Mouse (Mus musculus): ENCODE results near the gene Ms4a6d.
"Not testable (repeated sequence)": the region's sequence is repeated elsewhere in the genome, so short reads cannot be mapped to it uniquely, and the experiment has no call there.

Gene Ms4a6d

DNA sequence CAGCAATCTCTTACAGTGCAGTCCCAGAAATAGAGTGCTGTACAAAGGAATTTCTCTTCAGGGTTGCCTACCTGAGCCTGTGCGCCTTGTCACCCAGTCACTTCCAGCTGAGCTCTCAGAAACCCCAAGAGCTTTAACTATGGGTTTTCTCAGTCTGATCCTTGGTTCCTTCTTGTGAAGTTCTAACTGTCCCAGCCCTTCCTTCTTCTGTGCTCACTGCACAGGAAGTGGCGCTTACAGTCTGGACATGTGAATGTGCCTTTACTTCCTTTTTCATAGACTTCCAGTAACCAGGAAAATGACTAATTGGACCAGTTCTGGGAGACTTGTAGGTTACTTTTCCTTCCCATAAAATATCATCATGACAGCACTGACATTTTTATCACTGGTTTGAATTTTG is at the start of gene Ms4a6d:
Gene Ms4a6d (minus strand): TSS at position 247 of the 400 bp plus-strand sequence.
- no peak for DNase-seq

DNA sequence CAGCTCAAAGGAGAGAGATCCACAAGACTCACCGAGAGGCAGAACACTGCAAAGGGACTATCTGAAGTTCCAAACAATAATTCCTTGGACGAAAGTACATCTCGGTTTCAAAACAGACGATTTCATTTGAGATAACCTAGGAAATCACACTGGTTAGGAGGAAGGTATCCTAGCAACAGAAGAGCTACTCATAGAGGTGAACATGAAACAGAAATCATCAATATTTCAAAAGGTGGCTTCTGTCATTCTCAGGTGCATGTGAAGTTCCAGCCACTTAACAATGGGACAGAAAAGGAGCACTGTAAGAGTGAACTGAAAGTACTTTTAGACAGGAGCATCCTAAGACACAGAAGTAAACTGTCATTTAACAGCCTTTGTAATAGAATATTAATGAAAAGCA is 44.9 kb upstream of the Ms4a6d start:
- no peak for DNase-seq

DNA sequence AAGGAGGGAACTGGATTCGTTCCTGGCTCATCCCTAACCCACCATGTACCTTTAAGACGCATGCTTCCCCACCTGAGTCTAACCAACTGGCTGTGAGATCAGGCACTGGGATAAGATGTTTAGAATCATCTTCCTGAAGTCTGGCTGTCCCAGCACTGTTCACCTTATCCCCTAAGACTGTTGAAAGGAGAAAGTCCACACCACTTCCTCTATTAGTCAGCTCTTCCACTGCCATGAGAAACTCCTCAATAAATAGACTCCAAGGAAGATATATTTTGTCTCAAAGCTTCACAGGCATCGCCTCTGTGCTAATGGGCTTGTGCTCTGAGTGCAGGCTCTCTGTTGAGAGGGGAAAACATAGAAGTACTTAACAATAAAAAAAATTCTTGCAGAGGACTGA is 41.5 kb upstream of the Ms4a6d start:
- DNase-seq, result no peak

DNA sequence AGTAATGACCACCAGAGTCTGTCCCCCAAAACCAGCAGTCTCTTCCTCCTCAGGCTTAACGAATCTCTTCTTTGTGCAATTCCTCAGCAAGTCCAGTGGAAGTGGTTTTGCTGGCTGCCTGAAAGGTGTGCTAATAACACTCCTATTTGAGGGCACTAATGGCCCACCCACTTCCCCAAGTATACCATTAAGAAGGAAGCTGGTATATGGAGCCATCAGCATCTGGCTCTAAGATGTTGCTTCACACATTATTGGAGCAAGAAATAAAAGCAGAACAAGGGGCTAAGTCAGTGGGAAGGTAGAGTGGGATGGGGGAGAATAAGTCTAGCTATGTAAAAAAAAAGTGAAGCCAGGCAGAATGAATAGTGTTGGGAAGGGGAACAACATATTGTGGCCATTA is 36.1 kb upstream of the Ms4a6d start, which contains the start of gene Ms4a3:
Gene Ms4a3 (minus strand): TSS at position 120 of the 400 bp plus-strand sequence.
- no peak for DNase-seq

DNA sequence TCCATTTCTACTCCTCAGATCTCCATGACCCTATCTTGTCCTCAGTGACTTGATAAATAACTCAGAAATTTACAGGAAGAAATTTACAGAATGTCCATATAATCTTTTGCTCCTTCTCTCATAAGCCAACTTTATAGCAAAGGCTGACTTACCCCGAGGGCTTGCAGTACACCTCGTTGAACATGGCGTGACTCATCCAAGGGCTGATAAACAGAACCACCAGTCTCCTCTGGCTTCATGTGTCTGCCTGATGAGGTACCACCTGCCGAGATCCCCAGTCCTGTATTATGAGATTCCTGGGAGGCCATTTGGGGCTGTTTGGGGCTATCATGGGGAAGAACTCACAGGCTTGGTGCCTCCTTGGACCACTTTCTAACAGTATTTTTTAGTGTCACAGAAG is 34.4 kb upstream of the Ms4a6d start:
- DNase-seq, result no peak

DNA sequence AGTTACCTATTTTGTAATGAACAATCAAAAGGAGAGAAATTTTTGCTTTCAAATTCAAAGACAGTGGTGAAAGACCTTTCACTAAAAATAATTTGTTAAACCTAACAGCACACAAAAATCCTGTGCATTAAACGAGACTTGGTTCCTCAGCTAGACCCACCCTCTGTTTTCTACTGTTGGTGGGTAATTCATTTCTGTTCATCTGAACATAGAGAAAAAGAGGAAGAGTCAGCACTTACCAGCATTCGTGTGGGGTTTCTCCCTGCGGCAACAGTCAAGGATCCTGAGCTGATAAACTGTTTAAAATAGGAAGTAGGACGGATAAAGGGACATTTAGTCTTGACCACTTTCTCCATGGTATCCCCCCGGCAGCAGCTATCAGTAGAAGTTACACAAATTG is 30.9 kb upstream of the Ms4a6d start:
- DNase-seq, result no peak

DNA sequence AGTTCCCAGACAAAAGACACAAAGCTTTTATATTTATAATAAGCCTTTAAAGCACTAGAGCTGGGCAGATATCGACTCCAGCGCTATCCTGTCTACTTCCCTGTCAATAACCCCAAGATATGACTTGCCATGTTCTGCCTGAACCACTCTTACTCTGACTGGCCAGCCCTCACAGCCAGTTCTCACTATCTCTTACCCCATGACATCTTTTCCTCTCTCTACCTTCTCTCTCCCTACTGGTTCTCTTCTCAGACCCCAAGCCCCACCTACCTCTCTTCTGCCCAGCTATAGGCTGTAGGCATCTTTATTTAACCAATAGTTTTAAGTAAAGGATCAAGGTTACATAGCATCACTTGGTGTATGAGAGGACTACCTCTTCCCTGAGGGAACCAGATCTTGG is 29.7 kb upstream of the Ms4a6d start:
- no peak for DNase-seq

DNA sequence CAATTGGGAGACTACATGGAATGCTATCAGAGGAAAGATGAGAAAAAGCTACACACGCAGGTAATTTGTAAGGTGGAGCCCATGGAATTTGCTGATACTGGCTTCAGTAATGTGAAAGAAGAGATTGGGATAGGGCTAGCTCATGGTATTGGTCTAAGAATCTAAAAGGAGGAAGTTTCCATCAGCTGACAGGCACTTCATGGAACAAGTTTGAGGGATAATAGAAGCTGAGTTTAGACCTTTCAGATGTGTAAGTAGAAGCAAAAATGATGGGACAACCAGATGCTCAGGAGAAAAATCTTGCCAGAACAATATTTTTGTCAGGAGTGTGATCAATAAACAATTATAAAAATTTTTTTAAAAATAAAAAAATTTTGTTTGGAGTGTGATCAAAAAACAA is 29.1 kb upstream of the Ms4a6d start:
- DNase-seq, result no peak

DNA sequence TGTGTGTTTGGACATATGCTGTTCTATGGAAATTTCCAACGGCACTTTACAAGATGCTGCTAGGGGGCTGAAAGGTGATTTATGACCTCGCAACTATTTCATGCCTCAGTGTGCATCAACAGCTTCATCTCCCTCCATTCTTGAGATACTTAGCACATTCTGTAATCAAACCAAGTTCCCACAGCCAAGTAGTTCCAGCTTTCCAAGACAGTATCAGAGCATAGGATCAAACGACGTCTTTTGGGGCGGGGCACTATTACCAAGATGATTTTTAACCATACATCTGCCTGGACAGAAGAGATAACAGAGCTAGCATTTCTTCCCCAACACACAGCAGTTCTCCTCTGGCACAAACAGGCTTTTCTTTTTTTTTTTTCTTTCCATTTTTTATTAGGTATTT is 20.6 kb upstream of the Ms4a6d start:
- no peak for DNase-seq

DNA sequence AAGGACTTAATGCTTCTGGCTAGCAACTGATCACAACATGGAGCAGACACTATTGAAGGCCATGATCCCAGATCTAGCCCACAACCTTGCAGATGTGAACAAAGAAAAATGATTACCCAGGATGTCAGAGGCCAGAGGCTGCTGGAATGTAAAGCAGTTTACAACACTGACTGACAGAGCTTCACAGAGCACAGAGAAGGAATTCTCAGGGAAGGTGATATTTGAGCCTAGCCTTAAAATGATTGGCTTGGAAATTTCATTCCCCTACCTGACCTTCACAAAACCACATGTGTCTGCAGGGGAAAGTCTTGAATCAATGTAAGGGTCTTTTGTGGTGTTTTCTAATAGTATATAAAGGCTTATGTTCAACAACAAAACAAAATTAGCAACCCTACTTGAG is 20.2 kb upstream of the Ms4a6d start:
- no peak for DNase-seq

DNA sequence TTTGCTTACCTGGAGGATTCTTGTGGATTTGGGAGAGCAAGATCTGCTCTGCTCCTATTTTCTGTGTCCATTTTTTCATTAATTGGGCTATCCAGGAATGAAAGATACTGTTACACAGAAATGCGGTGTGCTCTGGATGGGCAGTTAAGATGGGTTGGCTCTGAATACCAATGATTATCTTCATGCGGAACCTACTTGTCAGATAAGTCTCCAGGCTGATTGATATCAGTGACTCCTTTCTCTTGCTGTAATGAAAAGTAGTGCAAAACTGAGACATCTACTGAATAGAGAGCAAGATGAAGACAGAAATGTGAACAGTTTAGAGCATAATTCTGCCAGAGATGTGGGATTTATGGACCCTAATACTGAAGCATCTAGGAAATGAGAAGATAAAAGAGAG is 18.9 kb upstream of the Ms4a6d start, which contains the start of gene Ms4a2:
Gene Ms4a2 (minus strand): TSS at position 169 of the 400 bp plus-strand sequence.
- DNase-seq, result no peak

DNA sequence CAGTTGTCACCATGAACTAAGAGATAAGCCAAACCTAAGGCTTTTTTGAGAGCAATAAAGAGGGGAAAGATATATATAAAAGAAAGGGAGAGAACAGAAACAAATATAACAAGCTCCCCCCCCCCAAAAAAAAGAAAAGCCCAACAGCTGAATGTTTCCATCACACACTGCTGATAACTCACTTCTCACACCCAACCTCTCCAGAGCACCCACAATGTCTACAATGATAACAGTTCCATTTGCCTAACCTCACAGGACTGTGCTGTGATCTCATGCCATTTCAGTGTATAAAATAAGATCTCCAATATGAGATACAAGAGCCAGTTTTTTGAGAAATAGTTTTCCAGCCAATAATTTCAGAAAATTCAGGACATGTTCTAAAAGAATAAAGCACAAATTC is 13.3 kb upstream of the Ms4a6d start:
- no peak for DNase-seq

DNA sequence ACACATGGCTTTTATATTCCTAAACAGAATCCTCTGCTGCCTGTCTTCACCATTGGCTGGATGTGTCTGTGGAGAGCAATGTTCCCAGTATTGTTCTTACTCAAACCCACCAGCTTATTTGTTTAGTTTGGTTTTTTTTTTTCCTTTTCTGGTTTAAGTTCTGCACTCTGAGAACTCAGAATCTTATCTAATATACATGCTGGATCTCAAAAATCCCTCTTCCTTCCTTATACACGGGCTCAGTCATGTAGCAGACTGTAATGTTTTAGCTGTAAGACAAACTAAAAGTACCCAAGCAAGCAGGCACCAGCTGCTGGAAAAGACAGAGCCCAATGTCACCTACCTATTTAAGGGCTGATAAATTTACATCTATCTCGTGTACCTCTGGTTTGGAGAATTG is 10.2 kb upstream of the Ms4a6d start:
- DNase-seq, result no peak

DNA sequence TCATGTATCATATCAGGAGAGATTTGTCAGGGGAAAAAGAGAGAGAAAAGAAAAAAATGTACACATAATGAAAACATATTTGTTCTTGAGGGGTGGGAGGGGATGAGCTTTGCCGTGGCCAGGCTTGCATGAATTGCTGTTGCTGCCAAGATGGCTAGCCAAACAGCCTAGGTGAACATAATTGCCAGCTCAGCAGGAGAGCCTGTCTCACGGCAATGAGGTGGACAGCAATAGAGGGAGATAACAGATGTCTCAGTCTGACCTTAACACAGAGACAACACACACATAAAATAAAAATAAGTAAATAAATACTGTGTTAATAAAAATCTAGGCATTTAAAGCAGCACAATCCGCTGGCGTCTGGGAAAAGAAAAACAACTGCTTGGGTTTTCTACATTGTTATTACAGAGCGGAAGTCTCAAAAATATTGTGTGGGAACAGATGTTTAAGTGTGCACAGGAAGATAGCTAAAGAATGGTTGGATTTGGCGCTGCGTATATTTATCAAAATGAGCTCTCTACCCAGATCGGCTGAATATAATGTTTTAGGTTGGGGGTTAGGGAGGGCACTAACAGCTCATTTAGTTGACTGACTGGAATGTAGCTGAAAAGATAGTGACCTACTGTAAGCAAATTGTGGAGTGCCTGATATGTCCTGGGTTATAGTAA is 9.3 kb upstream of the Ms4a6d start:
- no peak for DNase-seq

DNA sequence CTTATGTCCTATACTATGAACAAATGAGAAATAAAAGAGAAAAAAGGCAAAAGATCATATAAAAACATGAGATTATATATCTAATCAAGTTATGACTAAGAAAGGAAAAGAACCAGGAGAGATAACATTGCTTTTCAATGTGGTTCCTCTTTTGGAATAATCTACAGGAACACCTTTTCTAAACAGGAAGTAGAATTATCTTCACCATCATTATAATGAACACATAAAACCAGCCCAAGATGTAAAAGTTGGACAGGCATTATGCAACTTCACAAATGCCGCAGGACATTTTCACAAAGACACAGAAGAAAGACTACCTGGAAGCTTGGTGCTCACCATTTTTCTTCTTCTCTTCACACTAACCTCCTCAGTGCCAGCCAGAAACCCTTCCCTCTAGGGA is 8.4 kb upstream of the Ms4a6d start:
- DNase-seq, result no peak

DNA sequence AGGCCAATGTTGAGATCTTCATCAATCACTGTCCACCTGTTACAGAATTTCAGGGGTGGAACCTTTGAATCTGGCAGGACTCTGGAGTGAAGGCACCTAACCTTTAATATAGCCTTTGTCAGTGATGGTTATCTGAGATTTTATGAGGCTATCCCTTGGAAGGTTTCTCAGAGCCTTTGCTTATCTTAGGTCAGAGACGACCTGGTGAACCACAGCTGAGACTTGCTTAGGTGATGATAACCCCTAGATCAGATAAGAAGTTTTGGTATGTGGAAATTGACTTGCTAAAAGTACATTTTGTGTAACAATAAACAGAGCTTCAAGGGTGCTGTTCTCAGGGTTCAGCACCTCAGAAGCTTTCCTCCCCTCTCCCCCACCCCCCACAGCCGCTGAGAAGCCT is 7.6 kb upstream of the Ms4a6d start:
- no peak for DNase-seq

DNA sequence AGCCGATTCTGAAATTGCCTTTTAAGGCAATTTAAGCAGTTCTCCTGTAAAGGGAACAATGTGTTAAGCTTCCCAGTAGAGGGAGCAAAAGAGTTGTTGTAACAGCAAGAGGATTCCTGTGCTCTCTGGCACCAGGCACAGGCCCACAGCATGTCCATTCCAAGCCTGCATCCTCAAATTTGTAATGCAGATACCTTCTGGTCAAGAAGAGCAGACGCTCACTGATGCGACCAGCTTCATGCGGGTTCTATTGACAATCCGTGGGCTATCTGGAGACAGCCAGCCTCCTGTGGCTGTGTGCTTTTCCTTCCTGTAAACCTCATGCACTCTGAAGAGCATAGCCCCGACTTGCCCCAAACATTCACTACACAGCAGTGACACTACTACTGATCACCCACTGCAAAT is 6.9 kb upstream of the Ms4a6d start:
- peak; percentile 21 for DNase-seq

DNA sequence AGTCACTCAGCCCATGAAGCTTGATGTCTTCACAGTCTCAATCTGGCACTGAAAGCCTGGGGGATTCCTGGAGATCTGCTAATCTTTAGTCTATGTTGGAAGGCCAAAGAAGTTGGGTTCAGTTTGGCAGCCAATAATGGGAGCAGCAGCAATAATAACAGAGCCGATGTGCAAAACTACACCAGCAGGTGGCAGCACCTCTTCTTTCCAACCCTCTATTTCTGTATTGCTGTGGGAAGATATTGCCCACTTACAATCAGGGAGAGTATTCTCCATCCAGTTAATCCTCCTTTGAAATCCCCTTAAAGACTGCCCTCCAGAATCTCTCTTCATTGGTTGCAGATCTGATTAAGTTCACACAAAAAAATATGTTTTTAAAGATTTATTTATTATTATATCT is 3.5 kb upstream of the Ms4a6d start:
- DNase-seq, result peak; percentile 47

DNA sequence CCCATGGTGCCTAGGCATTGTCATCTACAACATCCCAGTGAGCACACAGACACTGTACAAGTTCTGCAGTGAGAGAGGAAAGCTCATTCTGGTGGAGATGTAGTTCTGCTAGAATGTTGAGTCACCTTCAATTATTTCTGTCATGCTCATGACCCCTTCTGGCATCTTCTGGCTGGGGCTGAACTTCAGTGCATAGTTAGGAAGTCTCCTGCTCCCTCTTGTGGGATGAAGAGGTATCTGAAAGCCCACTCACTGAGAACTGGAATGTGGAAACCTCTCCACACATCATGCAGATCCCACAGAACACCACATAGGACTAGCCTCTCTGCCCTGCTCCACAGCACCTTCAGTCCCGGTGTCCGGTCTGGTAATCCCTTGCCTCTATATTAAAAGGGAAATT is 2.6 kb downstream of the Ms4a6d start:
- DNase-seq, result peak; percentile 72

DNA sequence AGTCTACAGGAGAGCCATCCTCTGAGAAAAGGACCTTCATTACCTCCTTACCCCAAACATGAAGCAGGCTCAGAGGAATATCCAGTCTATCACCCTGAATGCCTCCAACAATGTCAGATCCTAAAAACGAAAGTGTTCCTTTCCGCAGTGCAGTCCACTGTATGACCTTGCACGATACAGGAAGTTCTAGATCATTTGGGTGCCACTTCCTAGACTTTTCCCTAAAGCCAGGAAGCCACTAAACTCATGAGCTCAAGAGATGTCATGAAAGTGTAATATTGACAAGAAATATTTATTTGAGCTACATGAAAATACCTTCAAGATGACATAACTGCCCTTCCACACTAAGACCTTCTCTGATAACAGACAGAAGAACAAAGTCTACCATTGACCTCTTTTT is 3.3 kb downstream of the Ms4a6d start:
- DNase-seq, result no peak

DNA sequence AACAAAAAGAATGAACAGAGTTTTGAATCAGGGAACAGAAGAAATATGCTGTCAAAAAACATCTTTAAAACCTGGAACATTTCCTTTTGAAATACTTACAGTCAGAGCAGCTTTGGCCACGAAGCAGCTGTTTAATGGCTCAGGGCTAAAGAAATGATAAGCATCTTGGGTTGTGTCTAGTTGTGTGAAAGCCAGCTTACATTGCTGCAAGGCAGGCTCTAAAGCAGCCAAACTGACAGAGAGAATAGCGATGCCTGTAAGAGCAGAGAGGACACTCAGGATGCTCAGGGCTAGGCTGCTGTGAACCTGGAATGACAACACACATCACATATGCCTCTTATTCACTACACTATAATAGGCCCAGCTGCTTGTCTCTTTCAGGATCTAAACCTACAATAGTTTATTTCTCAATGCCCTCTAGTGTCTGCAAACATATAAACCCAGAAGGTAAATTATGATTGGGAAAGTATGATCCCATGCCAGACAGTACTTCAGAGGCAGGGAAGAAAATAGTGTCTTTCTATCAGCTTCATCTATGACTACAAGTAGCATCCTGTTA is 14.7 kb downstream of the Ms4a6d start:
- DNase-seq, result no peak

DNA sequence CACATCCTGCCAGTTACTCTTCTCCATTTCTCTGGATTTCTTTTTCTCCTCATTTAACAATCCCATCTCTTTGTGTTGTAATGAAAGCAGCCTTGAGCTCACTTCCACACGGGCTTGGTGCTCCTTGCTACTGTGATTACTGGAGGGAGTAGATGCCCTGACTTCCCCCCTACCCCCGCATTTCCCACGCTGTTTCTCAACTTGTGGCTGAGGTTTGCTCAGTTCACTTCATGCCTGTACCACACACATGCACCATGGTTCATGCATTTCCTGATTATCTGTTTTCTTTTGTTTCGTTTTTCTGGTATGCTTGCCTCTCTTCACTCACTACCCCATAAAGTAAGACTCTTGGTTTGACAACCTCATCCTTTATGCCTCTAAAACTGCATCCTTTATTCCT is 15.4 kb downstream of the Ms4a6d start:
- DNase-seq, result peak; percentile 62

DNA sequence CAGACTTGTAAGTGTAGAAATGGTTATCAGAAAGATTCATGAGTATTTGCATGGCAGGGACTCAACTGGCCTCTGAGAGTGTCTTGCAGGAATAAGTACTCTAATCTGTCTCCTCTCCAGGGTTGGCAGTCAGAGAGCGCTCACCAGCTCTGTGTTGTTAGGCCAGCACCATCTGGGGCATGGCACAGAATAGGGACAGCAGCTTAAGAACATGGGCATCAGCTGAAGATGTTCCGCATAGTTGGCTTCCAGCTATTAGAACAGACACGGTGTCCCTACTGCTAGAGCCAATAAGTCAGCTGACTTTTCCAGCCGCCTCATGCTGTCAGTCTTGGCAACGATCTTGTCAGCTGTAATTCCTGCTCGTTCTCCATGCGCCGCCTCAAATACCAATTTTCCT is 29.7 kb downstream of the Ms4a6d start:
- DNase-seq, result no peak

DNA sequence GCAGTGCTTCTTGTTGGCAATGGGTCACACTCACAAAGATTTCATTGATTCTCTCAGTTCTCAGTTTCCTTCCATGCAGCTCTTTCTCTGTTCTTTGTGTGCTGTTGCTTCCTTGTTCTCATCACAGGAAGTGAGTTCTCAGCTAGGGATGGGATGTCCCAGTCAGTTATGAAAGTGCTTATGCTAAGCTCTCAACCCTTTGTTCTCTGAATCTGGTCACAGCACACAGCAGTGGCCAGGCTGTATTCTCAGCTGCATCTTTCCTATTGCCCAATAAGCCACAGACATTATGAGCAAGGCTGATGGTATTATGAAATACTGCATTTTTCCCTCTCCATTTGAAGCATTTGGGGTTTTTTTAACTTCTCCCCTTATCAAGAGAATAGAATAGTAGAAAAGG is 45.1 kb downstream of the Ms4a6d start:
- DNase-seq, result not testable (repeated sequence)

DNA sequence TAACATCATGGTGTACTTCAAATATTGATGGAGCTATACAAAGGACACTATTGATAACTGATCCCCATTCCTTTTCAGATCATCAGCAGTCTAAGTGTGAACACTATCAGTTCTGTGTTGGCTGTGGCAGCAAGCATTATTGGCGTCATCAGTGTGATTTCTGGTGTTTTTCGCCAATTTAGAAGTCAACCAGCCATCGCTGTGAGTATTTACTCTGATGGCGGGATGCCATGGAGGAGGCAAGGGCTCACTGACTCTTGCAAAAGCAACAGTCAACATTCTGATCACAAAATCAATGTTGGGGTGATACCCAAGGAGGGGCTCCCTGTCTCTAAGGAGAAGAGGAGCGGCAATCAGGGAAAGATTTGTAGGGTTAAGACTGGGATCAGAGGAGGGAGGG is 49.9 kb downstream of the Ms4a6d start:
- no peak for DNase-seq

Data from thymus, postnatal 14 days (tissue).